Mouse (Mus musculus): ENCODE results near the gene Fam149a.

The Fam149a gene

DNA sequence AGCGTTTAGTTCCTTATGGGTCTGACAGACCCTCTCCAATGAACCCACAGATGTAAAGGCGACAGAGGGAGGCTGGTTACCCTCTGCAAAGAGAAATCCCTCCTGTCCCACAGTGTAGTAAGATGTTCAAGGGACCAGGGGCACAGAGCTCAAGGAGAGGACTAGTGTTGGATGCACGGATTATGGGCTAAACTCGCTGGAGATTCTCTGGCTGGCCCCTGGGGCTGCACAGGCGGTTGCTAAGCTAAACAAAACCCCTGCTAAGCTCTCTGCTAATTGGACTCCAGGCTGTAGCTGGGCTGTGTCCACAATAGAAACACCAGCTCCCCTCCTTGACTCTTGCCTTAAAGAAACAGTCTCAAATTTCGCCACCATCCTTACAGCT lies at the start of gene Fam149a:
Gene Fam149a, minus strand, starts transcription at position 329 of the 385 bp plus-strand sequence.
- no peak for DNase-seq (ENCODE audit: low spot score)

GRCm38 (mm10) chr8:45420151-45420550 lies 38.1 kb upstream of the Fam149a start:
- no peak for DNase-seq (ENCODE audit: low spot score)

DNA sequence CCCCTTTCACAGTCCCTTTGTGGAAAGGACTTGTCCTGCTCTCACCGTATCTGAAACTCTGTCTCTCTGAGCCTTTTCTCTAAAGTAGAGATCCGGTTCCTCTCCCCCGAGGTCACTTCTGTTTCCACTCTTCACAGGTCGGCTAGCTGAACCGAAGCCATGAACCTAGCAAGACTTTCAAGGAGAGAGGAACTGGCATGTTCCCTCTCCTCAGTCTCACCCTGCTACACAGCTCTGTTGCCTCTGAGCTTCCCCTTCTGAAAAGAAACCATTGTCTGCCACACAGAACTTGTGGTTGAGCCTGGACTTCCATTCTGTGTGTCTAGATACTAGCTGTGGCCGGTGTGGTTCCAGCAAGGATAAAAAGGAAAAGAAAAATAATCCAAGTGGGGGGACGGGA lies 32.9 kb upstream of the Fam149a start:
- no peak for DNase-seq (ENCODE audit: low spot score)

DNA sequence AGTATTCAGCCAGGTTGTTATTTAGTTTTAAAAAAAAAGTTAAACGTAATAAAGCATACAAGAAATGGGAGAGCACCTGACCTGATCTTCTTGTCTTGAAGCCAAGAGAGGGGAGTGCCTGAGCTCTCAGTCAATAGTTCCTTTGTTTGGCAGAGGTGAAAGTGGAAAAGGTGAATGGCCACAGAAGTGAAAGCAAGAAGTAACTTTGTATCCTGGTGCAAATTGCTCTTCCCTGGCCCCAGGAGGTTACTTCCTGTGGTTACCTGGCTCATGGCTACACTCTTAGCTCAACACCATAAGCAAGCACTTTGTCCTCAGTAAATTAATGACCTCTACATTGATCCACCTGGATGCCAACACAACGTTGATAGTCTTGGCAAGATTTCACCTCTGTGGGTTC lies 28.8 kb upstream of the Fam149a start, which contains the start of gene Tlr3:
Gene Tlr3, minus strand, starts transcription at position 199 of the 400 bp plus-strand sequence.
- DNase-seq (ENCODE audit: low spot score), result no peak

- DNase-seq (ENCODE audit: low spot score), result peak; percentile 83
These were observed 28.2 kb upstream of the Fam149a start for GRCm38 (mm10) chr8:45410146-45410880.

GRCm38 (mm10) chr8:45409702-45410101 lies 27.6 kb upstream of the Fam149a start:
- DNase-seq (ENCODE audit: low spot score), result no peak

- no peak for DNase-seq (ENCODE audit: low spot score)
These were observed 1.2 kb upstream of the Fam149a start for GRCm38 (mm10) chr8:45383250-45383649.

DNA sequence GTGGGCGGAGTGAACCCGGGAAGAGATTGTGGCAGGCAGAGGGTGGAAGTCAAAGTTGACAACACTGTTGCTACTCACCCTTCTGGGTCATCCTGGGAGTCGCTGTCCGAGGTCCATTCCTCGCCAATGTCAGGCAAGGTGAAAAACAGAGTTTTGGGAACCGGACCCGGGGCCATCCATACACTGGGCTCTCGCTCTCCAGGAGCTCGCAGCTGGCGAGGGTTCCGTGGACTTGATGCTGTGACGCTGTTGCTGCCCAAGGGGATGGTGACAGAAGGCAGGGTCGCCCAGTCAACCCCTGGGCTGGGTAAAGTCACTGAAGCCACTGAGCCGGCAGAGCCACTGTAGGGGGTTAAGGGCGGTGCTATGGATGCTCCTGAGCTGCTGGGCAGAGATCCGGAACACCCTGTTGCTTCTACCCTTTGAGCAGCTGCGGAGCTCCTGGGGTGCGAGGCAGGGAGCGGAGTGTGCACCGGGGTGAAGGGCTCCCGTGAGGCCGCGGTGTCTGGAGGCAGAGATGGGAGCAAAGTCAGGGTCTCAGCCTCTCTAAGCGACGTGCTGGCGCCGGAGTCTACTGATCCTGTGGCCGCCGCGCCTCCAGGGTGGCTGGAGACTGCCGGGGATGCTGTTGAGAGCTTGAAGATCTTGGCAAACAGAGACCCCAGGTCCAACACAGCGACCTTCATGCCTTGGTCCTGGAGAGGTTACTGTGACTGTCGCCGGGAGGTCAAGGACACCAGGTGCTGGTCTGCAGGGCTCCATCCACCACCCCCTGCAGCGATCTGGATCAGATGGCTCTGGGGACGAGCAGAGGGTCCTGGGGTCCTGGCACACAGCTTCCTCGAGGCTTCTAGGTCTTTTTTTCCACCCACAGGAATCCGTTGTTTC lies 772 bp downstream of the Fam149a start:
- no peak for DNase-seq (ENCODE audit: low spot score)

- no peak for DNase-seq (ENCODE audit: low spot score)
These were observed 1.5 kb downstream of the Fam149a start for GRCm38 (mm10) chr8:45380598-45380997.

- no peak for DNase-seq (ENCODE audit: low spot score)
These were observed 8.0 kb downstream of the Fam149a start for GRCm38 (mm10) chr8:45374071-45374470.

- no peak for DNase-seq (ENCODE audit: low spot score)
These were observed 14.9 kb downstream of the Fam149a start for GRCm38 (mm10) chr8:45367154-45367553.

- DNase-seq (ENCODE audit: low spot score), result no peak
These were observed 18.9 kb downstream of the Fam149a start for GRCm38 (mm10) chr8:45363220-45363619.

GRCm38 (mm10) chr8:45362323-45362722 lies 19.8 kb downstream of the Fam149a start:
- DNase-seq (ENCODE audit: low spot score), result peak; percentile 54

DNA sequence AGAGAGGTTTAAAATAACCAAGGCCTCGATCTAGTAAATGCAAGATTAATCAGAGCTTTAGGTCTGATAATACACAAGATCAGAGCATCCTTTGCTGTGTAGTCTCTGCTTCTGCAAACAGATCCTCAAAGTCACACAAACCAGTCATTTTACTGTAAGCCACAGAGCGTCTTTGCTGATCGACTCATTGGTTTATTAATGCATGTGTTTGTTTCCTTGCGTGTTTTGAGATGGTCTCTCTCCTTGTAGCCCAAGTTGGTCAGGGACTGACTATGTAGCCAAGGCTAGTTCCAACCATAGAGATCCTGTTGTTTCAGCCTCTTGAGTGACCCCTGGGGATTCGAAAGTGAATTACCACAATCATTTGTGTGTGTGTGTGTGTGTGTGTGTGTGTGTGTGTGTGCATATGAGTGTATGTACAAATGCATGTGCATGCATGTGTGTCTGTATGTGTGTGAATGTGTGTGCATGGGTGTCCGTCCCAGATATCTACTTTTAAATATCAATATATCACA lies 22.9 kb downstream of the Fam149a start:
- no peak for DNase-seq (ENCODE audit: low spot score)

DNA sequence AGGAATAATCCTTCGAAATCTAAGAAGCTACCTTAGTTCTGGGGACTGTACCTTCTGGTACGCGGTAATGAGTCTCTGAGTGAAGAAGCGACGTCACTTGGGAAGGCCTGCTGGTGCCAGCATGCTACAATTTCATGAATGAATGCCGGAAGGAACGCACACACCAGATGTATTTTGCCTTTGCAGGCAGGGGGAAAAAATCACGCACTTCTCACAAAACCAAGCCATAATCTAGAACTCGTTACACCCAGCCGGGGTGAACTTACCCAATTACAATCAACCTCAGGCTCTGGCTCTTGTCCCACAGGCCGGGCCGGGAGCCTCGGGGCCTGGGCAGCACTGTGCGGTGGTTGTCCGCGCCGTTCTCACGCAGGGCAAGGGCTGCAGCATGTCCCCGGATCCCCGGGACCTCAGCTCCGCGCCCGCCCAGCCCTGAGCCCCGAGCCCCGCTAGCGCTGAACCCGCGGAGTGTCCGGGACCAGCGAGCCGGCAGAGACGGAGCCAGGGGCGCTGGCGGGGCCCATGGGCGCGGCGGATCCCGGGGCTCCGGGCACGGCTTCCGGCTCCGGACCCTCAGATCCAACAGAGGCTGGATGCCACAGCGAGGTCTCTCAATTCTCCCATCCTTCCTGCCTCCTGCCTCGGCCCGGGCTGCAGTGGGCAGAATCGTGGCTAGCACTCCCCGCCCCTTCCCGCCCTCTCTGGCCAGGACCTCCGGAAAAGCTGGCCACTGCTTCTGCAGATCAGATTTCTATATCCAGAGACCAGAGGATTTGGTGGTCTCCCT lies 23.8 kb downstream of the Fam149a start:
- peak; percentile 59 for DNase-seq (ENCODE audit: low spot score)

DNA sequence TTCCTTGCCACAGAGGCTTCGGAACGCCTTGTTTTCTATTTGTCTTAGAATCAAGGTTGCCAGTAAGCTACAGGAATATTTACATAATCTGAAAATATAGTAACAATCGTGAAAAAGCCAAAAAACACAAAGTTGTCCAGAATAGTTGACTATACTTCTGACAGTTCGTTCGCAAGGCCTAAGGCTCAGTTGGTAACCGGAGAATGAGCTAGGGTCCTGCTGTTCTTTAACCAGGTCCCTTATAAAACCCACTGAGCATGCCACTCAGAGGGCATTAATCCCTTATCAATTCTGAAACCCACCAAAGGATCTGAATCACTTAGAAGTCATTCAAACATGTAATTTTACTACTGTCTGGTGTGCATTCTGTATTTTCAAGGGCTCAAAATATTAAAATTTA lies 26.3 kb downstream of the Fam149a start:
- DNase-seq (ENCODE audit: low spot score), result no peak

DNA sequence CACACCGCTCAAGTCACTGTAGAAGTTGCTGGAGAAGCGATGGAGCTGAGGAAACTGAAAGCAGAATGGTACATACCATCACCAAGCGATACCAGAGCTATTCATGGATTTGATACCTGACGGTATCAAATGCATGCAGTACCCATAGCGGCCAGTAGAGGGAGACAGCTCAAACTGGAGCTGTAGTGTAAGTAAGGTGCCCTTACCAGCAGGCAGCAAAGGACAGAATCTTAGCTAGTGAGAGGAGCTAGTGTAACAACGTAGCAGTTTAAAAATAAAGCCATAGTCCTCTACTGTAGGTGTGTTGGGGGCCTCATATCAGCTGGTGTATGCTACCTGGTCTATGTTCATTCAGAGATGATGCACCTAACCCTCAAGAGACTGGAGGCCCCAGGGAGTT lies 37.1 kb downstream of the Fam149a start:
- DNase-seq (ENCODE audit: low spot score), result peak; percentile 75

DNA sequence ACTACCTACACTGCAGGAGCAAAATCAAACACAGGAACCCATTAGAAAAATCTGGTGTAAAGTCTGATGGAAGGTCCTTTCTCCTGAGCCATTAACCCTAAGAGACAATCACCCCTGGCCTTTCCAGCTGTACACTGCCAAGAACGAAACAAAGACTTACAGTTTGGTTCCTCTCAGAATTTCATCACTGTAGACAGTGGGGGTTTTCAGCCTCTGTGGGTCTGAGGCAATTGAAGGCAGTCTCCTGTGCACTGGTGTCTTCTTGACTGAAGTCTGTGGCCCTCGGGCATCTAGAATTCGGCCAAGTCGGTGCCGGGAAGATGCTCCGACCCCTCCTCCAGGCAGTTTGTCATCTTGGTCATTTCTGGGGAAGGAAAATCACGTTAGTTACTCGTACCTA lies 37.8 kb downstream of the Fam149a start:
- no peak for DNase-seq (ENCODE audit: low spot score)

DNA sequence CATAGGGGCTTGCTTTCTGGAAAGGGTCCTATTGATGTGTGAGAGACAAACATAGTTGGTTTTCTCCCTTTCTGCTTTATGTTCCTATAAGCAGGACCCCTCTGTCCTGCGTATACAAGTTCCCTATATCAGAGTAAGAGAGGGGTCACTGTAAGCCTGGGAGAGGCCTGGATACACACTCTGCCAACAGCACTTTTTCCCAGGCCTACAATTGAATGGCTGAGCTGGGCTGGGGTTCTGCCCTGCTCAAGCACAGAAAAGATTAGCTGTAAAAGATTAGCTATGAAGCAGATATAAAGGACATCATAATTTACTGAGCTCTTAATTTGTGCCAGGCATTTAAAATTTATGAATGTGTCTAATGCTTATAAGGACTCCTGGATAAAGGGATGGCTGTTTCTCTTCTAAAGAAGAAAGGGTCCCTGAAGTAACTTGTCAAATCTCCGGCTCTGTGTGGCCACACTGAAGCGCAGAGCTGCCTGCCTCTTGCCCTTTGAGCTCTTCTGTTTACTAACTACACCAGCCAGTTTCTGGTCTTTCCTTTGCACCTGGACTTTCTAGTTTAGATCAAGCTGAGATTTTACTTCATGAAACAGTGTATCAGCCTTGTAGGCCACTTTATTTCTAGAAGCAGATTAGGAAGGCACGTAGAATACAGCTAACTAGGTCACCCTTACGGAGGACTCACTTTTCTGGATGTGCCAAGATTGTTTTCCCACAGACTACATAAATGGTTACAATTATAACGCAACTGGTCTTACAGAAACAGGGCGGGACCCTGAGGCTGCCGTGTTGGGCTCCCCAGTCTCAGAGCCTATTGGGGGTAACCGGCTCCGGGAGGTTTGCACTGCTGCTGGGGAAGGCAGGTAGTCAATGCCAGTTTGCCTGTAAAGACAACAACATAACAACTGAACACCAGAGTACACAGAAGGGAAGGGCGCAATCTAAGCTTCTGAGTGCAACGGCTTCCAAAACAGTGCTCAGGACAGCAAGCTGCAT lies 40.2 kb downstream of the Fam149a start:
- DNase-seq (ENCODE audit: low spot score), result no peak

GRCm38 (mm10) chr8:45333493-45333892 lies 48.6 kb downstream of the Fam149a start:
- DNase-seq (ENCODE audit: low spot score), result no peak

Measured in testis, postnatal 10 days (tissue).